Mouse (Mus musculus): ENCODE results near the gene Ppp3r1.

GRCm38 (mm10) chr11:17200936-17201335 lies 41.9 kb downstream of the Ppp3r1 start:
- TF ChIP-seq CTCF (conservative IDR thresholded peaks at IDR 0.05; ENCODE audit: low read length) = no peak
- TF ChIP-seq NANOG (IDR thresholded peaks at IDR 0.05; ENCODE audit: borderline replicate concordance, low read length) = no peak
